ENCODE assay signal across 8 mouse cellular contexts in the genomic region with DNA sequence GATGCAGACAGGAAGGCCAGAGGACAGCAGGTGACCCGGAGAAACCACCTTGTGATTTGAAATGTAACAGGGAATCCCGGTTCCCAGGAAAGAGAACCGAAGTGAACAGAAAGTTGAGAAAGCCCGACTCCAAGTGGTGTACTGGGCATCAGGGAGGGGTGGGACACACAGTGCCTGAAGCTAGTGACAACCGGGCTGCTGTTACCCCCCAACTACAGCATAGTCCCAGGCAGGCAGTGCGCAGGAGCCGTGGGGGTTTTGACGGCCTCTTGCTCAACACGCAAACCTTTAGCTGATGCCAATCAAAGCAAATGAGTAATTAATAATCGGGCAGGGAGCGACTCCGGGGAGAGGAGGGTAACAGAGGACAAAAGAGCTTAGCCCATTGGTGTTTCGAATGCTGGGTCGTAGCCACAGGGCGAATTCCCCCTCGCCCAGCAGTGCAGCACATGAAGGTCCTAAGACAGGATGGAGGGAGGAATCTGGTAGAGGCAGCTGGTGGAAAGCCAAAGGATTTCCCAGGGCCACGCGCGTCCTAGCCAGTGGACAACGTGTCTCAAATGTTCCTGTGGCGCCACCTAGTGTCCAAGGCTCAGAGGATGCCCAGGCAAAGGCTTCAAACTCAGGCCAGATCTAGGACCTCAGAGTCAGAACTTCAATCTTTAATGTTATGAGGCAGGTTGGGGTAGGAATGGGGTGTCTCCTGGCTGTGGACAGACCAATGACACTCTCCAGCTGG.
DNase-seq lines count a peak whose midpoint lies in the region; ATAC-seq and TF ChIP-seq lines count a peak whose summit lies in the region.

No protein-coding gene starts in this region.

- H3K27ac ChIP-seq in hindbrain, embryonic 14.5 days = no peak overlapping the region

- TF ChIP-seq CTCF in Patski (IDR thresholded peaks at IDR 0.05) = peak; percentile 98

- WGBS in hindbrain, embryonic 14.5 days = 28% methylated on average over 21 of the region's 21 CpGs

- peak overlapping the region; percentile 18 for H3K4me3 ChIP-seq in hindbrain, embryonic 14.5 days (replicated peaks; ENCODE audit: low read length)

- CTCF ChIA-PET in Patski (lab: Charles Lee) = interaction anchor here (0.8 to 1.2 kb wide), 6 partner anchors 13 to 803 kb away, joined by 3 to 5 read pairs (median 4); no protein-coding TSS in a partner anchor

- in situ Hi-C loops in Patski (cut with MboI; ENCODE audit: low pct_unique_long_range_greater_than_20kb) = loop anchor here (25.0 kb wide), 3 partner anchors 187 to 1612 kb away; partner anchors contain the start of gene Lmo4

- peak; percentile 82 for ATAC-seq in Patski
- peak; percentile 84 for ATAC-seq in hindbrain, embryonic 14.5 days (ENCODE audit: low FRiP score)

- peak overlapping the region; percentile 34 for H3K9ac ChIP-seq in hindbrain, embryonic 14.5 days

- H3K4me1 ChIP-seq in hindbrain, embryonic 14.5 days (replicated peaks; ENCODE audit: control insufficient read depth, insufficient read depth, low read length) = no peaks in the 10 kb centered on the region; the same call in 1 of the 2 replicates

- peak overlapping the region; percentile 53 for H3K4me2 ChIP-seq in hindbrain, embryonic 14.5 days (replicated peaks)

- no peaks in the 10 kb centered on the region for H3K36me3 ChIP-seq in hindbrain, embryonic 14.5 days (replicated peaks; ENCODE audit: control insufficient read depth, insufficient read depth)

- DNase-seq in Patski (ENCODE audit: low read depth, low spot score) = no peak
- DNase-seq in cerebellum, postnatal 25 days = peak; percentile 82 to 92
- DNase-seq in frontal cortex, postnatal 25 days (ENCODE audit: low spot score in 2 of 2) = peak; percentile 81 to 87
- peak; percentile 95 for DNase-seq in hindbrain, embryonic 14.5 days (ENCODE audit: low spot score)
- peak; percentile 87 to 99 for DNase-seq in layer of hippocampus, postnatal 25 days (ENCODE audit: extremely low spot score in 1 of 2, low spot score in 1 of 2)
- peak; percentile 94 for DNase-seq in lung, postnatal 14 days
- DNase-seq in retina, postnatal 1 day = peak; percentile 92
- peak; percentile 91 for DNase-seq in thymus, postnatal 4 days

- POLR2A ChIA-PET in Patski (lab: Charles Lee) = interaction anchor here (1.2 kb wide), 1 partner anchor 197 kb away, joined by 4 read pairs; no protein-coding TSS in a partner anchor

- no peaks in the 10 kb centered on the region for H3K9me3 ChIP-seq in hindbrain, embryonic 14.5 days (ENCODE audit: control insufficient read depth, low read length)

- H3K27me3 ChIP-seq in Patski = no peaks in the 10 kb centered on the region
- H3K27me3 ChIP-seq in hindbrain, embryonic 14.5 days (ENCODE audit: control insufficient read depth, insufficient read depth, low read length) = no peaks in the 10 kb centered on the region
